8 mouse cellular contexts compared by ENCODE assay signal in the genomic region with DNA sequence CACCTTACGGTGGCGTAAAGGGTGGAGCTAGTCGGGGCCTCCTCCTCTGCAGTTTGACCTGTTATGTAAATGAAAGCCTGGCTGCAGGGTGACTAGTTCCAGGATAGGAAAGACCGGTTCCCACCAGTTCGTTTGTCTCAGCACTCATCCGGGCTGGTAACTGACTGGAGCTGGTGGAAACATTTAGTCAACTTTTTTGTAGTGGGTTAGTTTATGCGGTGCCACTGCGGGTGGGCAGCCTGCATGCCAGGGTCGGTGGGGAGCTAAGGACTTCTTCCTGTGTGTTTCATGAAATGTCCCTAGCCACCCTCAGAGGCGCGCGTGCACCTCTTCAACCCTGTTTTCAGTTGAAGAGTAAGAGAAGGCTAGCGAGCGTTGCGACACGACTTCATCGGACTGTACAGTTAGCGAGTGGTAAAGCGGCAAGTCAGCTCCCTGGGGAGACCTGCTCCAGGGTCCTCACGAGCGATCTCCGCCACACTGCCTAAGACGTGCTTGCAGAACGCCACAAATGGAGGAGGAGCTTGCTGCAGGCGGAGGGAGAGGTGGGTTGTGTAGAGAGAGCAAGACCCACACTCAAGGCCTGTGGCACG.
DNase-seq lines count a peak whose midpoint lies in the region; ATAC-seq and TF ChIP-seq lines count a peak whose summit lies in the region.

No protein-coding gene starts in this region.

- peak overlapping the region; percentile 54 for H3K4me2 ChIP-seq in embryonic facial prominence, embryonic 15.5 days (replicated peaks)

- H3K36me3 ChIP-seq in embryonic facial prominence, embryonic 15.5 days: no peaks in the 10 kb centered on the region
- H3K36me3 ChIP-seq in small intestine, adult 2 months (ENCODE audit: control insufficient read depth, insufficient read depth, low read length): no peaks in the 10 kb centered on the region

- no peak for TF ChIP-seq CTCF in lung, adult 2 months (IDR thresholded peaks at IDR 0.05; ENCODE audit: insufficient read depth, low read length)
- TF ChIP-seq CTCF in small intestine, adult 2 months (IDR thresholded peaks at IDR 0.05; ENCODE audit: extremely low read depth, insufficient read length, insufficient replicate concordance, low read depth, low read length): no peak

- H3K9ac ChIP-seq in embryonic facial prominence, embryonic 15.5 days: no peak overlapping the region

- 9% methylated on average over 26 of the region's 26 CpGs for WGBS in embryonic facial prominence, embryonic 15.5 days
- 30% methylated on average over 26 of the region's 26 CpGs for WGBS in lung, adult 2 months
- 25% methylated on average over 26 of the region's 26 CpGs for WGBS in small intestine, adult 2 months

- H3K4me1 ChIP-seq in embryonic facial prominence, embryonic 15.5 days: 0 out of 2 replicates have a peak, but pooled peaks cover 5% of the 10 kb centered on the region
- H3K4me1 ChIP-seq in lung, adult 2 months (ENCODE audit: control insufficient read depth, insufficient read depth, low read length): no peaks in the 10 kb centered on the region; the same call in 1 of the 2 replicates
- H3K4me1 ChIP-seq in small intestine, adult 2 months (ENCODE audit: control insufficient read depth, insufficient read depth, insufficient read length, low read length): peaks cover 7% of the 10 kb centered on the region; the same call in 1 of the 2 replicates

- H3K27me3 ChIP-seq in embryonic facial prominence, embryonic 15.5 days: no peaks in the 10 kb centered on the region; the same call in 1 of the 2 replicates
- H3K27me3 ChIP-seq in small intestine, adult 2 months (ENCODE audit: control insufficient read depth, insufficient read depth, low read length): no peaks in the 10 kb centered on the region

- TF ChIP-seq POLR2A in lung, adult 2 months (IDR thresholded peaks at IDR 0.05; ENCODE audit: borderline replicate concordance, extremely low read depth, low read depth, low read length): no peak
- TF ChIP-seq POLR2A in small intestine, adult 2 months (IDR thresholded peaks at IDR 0.05; ENCODE audit: low read depth, low read length): no peak

- ATAC-seq in embryonic facial prominence, embryonic 15.5 days (ENCODE audit: insufficient number of reproducible peaks, low FRiP score, low TSS enrichment, low read depth): no peak

- H3K27ac ChIP-seq in embryonic facial prominence, embryonic 15.5 days (replicated peaks): peak overlapping the region; percentile 17; the same call in 1 of the 2 replicates
- H3K27ac ChIP-seq in small intestine, adult 2 months (ENCODE audit: insufficient read depth, low read depth, low read length): peak overlapping the region; percentile 23; the same call in 1 of the 2 replicates

- H3K4me3 ChIP-seq in embryonic facial prominence, embryonic 15.5 days (replicated peaks): peak overlapping the region; percentile 31
- peak overlapping the region; percentile 49 for H3K4me3 ChIP-seq in lung, adult 2 months (replicated peaks; ENCODE audit: extremely low read depth, low read depth, low read length)
- H3K4me3 ChIP-seq in small intestine, adult 2 months (ENCODE audit: low read depth, low read length): peak overlapping the region; percentile 69

- no peaks in the 10 kb centered on the region for H3K9me3 ChIP-seq in embryonic facial prominence, embryonic 15.5 days (replicated peaks)

- peak; percentile 95 for DNase-seq in ZHBTc4 (ENCODE audit: low read depth, low spot score)
- DNase-seq in kidney, adult 8-10 months: peak; percentile 63 to 82
- DNase-seq in lung, adult 2 months: peak; percentile 21
- DNase-seq in ovary, postnatal 10 days (ENCODE audit: low spot score): no peak
- no peak for DNase-seq in right cerebral cortex, adult 2 months (ENCODE audit: low spot score in 2 of 2)
- DNase-seq in right cerebral cortex, adult 18-20 months: no peak

Comparison
In these comparisons a context has a peak if more than half of its experiments do, and no peak if none do; other contexts are left out.
1. DNase-seq: peak in ZHBTc4 (single experiment), kidney, adult 8-10 months (2 of 2) and lung, adult 2 months (single experiment); none in ovary, postnatal 10 days (single experiment), right cerebral cortex, adult 2 months (0 of 2) and right cerebral cortex, adult 18-20 months (single experiment).
2. Peak in every context shown above with its lines, with median percentiles within 50 percentile points of each other: H3K4me3 ChIP-seq.